Mouse (Mus musculus) spleen, adult 2 months (tissue): ENCODE results near the gene Serinc4.

Source experiments
- CTCF ChIP-seq: fragments of 200-500 bp; IDR thresholded peaks from 2 replicates; pipeline ENCODE4 v1.5.1; 2011; ENCODE audit warnings: mild to moderate bottlenecking, inconsistent platforms; ENCODE audit not compliant: insufficient read depth, insufficient read length, insufficient replicate concordance; ENCODE audit errors: extremely low read depth
- POLR2A ChIP-seq: fragments of 200-500 bp; IDR thresholded peaks from 2 replicates; pipeline ENCODE4 v1.6.1; 2011; ENCODE audit warnings: low read depth, low read length, inconsistent platforms

DNA sequence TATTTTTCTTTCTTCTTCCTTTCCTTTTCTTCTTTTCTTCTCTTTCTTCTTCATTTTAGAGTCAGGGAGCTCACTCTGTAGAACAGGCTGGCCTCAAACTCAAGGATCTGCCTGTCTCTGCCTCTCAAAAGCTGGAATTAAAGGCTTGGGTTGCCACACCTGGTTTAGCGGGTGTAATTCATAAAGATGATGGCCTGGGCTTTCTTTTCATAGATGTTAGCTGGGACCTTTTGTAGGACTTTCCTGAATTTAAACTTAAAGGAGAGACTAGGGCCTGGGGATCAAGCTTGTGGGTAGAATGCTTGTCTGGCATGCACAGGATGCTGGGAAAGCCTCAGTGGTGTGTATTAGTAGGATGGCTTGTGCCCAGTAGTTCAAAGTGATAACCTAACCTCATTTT is 12.4 kb downstream of the Serinc4 start, which contains the start of gene Ell3:
- TF ChIP-seq CTCF (no peak), POLR2A (no peak)
